Mouse (Mus musculus) urinary bladder, adult 2 months (tissue): Measurements from ENCODE around the gene Efcab9. TPM values are rescaled to one million over a fixed set of nuclear protein-coding genes. Genes with fewer than 3 reads are reported as not detected.

ENCODE experiments used
- DNase-seq: peaks from one replicate; pipeline ENCODE4 v3.0.0; 2022; ENCODE audit warnings: low spot score
- polyA plus RNA-seq: library from polyadenylated mRNA; depleted of rRNA; stranded (reverse); fragments of >200 nt; gene quantifications from 2 replicates; pipeline ENCODE4 v1.2.3, GENCODE M21; 2012; rRNA removed

Gene Efcab9
- polyA plus RNA-seq, 1 experiment = 0.76 TPM

GRCm38 (mm10) chr11:32495283-32495682, 36.6 kb downstream of the Efcab9 start:
- no peak for DNase-seq

GRCm38 (mm10) chr11:32493312-32493711, 38.6 kb downstream of the Efcab9 start:
- no peak for DNase-seq

GRCm38 (mm10) chr11:32491079-32491478, 40.8 kb downstream of the Efcab9 start:
- no peak for DNase-seq

GRCm38 (mm10) chr11:32488808-32489670, 42.8 kb downstream of the Efcab9 start:
- no peak for DNase-seq

DNA sequence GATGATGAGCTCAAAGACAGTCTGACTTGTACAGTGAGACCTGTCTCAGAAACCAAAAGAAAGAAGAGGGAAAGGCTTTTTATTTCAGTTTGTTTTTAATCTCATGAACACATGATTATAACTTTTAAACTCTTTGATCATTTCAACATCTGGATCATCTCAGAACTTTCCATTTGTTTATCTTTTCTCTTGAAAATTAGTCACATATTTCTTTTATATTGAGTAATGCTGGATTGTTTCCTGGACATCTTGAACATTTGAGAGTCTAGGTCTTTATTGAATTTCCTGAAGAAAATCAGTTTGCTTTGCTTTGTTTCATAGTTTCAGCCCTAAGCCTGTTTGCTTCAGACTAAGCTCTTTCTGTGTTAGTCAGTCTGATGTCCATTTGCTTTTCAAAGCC, 43.5 kb downstream of the Efcab9 start:
- DNase-seq = no peak

- DNase-seq = no peak
Observed at GRCm38 (mm10) chr11:32487501-32487900, 44.4 kb downstream of the Efcab9 start.

GRCm38 (mm10) chr11:32486621-32487020, 45.3 kb downstream of the Efcab9 start:
- DNase-seq = no peak

DNA sequence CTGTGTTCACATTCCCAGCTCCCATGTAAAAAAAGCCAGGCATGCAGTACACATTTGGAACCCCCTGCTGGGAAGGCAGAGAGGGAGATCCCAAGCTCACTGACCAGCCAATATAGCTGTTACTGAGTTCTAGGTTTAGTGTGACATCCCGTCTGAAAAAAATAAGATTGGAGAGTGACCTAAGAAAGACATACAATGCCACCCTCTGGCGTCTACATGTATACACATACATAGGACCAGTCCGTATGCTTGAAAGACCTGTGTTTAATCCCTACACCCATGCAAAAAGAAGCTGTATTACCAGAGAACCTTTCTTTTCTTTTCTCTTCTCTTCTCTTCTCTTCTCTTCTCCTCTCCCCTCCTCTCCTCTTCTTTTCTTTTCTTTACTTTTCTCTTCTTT, 46.6 kb downstream of the Efcab9 start:
- no peak for DNase-seq

DNA sequence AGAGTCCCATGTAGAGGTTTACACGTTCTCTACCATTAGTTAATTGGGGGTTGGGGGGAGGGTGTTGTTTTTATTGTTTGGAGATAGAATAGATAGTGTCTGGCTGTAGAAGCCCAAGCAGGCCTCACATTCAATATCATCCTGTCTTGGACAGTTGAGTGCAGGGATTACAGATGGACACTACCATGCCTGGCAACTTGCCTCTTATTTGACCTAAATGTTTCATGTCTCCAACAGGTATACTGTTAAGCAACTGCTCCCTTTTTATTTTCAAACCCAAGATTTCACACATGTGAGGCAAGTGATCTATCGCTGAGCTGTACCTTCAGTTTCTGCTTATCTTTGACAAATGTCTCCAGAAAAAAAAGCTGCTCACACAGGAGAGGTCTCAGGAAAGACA, 50.4 kb downstream of the Efcab9 start:
- DNase-seq = no peak

DNA sequence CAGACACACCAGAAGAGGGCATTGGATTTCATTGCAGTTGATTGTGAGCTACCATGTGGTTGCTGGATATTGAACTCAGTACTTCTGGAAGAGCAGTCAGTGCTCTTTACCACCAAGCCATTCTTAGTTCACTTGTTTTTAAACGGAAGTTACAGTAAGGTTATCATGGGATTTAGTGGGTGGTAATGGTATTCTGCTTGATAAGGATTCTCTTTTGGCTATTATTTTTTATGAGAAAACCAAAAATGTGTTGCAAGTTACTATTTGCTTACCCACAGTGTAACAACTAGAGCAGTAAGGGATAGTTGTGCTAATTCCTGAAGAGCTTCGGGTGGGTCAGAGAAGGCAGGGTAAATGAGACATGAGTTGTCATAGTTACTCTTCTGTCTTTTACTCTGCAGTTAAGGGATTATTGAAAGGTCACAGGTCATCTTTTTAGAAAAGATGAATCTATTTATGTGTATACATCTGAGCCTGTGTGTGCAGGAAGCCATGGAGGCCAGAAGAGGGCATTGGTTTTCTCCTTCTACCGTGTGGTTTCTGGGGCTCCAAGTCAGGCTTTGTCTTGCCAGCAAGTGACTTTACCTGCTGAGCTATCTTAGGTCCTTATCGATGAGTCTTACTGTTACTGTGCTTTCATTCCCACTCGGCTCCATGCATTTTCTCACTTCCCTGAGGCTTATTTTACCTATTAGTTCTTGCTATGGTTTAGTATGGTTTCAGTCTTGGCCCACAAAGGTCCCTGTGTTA, 56.2 kb downstream of the Efcab9 start:
- DNase-seq = no peak

DNA sequence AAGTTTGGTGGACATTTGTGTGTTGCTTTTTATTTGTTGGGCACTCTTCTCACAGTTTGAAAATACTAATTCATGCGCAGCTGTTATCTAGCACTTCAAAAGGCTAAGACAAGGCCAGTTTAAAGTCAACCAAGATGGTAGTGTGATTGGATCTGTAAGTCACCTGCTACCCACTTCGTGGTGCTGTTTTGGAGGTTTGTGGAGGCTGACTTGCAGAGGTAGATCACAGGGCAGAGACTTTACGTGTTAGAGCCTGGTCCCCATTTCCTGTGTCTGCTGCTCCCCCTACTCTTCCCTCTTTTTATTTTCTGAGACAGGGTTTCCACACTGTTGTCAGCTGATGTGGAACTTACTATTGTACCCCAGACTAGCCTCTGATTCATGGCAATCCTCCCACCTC, 57.2 kb downstream of the Efcab9 start:
- DNase-seq = no peak

Other genes with a start within 250 kb of the Efcab9 start
- gene Hba-a1, start 248.6 kb downstream of the Efcab9 start, polyA plus RNA-seq = 62.4 and 76.0 TPM in 2 replicates
- not detected in 2 replicates for gene Hbq1b, start 245.1 kb downstream of the Efcab9 start, polyA plus RNA-seq
- 173 and 196 TPM in 2 replicates for gene Hba-a2, start 235.6 kb downstream of the Efcab9 start, polyA plus RNA-seq
- not detected in 2 replicates for gene Hbq1a, start 232.0 kb downstream of the Efcab9 start, polyA plus RNA-seq
- 10.0 and 15.0 TPM in 2 replicates for gene Sh3pxd2b, start 184.3 kb downstream of the Efcab9 start, polyA plus RNA-seq
- 18.7 and 21.2 TPM in 2 replicates for gene Ubtd2, start 76.7 kb downstream of the Efcab9 start, polyA plus RNA-seq
- 6.2 and 8.5 TPM in 2 replicates for gene Stk10, start 1.2 kb upstream of the Efcab9 start, polyA plus RNA-seq
- gene Fbxw11, start 110.6 kb upstream of the Efcab9 start, polyA plus RNA-seq = 49.2 and 52.7 TPM in 2 replicates